Mouse (Mus musculus) erythroblast, embryonic 14.5 days (primary cell): ENCODE measurements around the gene Mtmr2.

Experiments used
- GATA1 ChIP-seq: IDR thresholded peaks from 2 replicates; pipeline ENCODE4 v1.6.1; 2012; ENCODE audit warnings: low read length, inconsistent platforms, mixed read lengths
- TAL1 ChIP-seq: IDR thresholded peaks from 3 replicates; pipeline ENCODE4 v1.6.1; 2012; ENCODE audit warnings: low read length, inconsistent platforms, mixed read lengths

DNA sequence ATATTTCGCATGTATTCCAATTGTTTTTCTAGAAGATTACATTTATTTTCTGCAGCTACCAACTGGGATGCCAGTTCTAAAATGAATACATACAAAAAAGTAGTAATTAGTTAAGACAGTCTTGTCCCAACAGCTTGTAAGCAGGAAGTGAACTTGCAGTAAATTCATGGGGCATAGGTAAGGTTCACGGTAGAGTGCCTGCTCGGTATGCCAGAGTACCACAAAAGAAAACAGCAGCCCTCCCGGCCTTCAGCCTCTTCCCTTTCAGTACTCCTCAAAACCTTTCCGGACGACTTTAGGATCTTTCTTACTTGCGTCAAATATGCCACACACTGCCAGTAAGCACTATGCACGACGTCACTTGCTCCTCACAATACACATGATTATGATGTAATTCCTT, 70.2 kb downstream of the Mtmr2 start:
- TF ChIP-seq TAL1, result no peak
- no peak for TF ChIP-seq GATA1
